Mouse (Mus musculus) forebrain, postnatal 0 days (tissue): ENCODE results near the gene Prss33. TPM values are rescaled to one million over a fixed set of nuclear protein-coding genes. Genes with fewer than 3 reads are reported as not detected.

ENCODE experiments used
- ATAC-seq: fragments of 200-750 bp; cut with Nextera tagmentation; 2 replicates; pipeline ENCODE4 v1.8.0; 2017; ENCODE audit warnings: mild to moderate bottlenecking, moderate library complexity
- DNase-seq: peaks from one replicate; pipeline ENCODE4 v3.0.0-alpha.2; 2015
- H3K27ac ChIP-seq: fragments of 300-500 bp; sonication (generic); 2 replicates; pipeline ENCODE4 v1.5.1; 2014; ENCODE audit warnings: low read depth, mild to moderate bottlenecking, antibody characterized with exemption, low read length, moderate library complexity, mixed read lengths
- H3K27me3 ChIP-seq: fragments of 300-500 bp; sonication (generic); 2 replicates; pipeline ENCODE4 v1.6.1; 2014; ENCODE audit warnings: mild to moderate bottlenecking, low read length, mixed read lengths; ENCODE audit not compliant: insufficient read depth
- H3K36me3 ChIP-seq: fragments of 300-500 bp; sonication (generic); 2 replicates; pipeline ENCODE4 v1.6.1; 2014; ENCODE audit warnings: mild to moderate bottlenecking, moderate library complexity; ENCODE audit not compliant: insufficient read depth
- H3K4me1 ChIP-seq: fragments of 300-500 bp; sonication (generic); 2 replicates; pipeline ENCODE4 v1.6.1; 2014; ENCODE audit warnings: antibody characterized with exemption; ENCODE audit not compliant: insufficient read depth
- H3K4me2 ChIP-seq: fragments of 300-500 bp; sonication (generic); 2 replicates; pipeline ENCODE4 v1.6.1; 2014; ENCODE audit warnings: low read depth, mild to moderate bottlenecking, moderate library complexity
- H3K4me3 ChIP-seq: fragments of 300-500 bp; sonication (generic); 2 replicates; pipeline ENCODE4 v1.5.1; 2014; ENCODE audit warnings: low read depth, low read length, mixed read lengths
- H3K9ac ChIP-seq: fragments of 300-500 bp; sonication (generic); 2 replicates; pipeline ENCODE4 v1.6.1; 2014; ENCODE audit warnings: mild to moderate bottlenecking
- H3K9me3 ChIP-seq: fragments of 300-500 bp; sonication (generic); 2 replicates; pipeline ENCODE4 v1.6.1; 2016; ENCODE audit warnings: low read length
- CTCF ChIP-seq: sonication (generic); IDR thresholded peaks from 2 replicates; pipeline ENCODE4 v1.5.1; 2016; ENCODE audit warnings: antibody characterized with exemption, control low read depth, low read depth
- WGBS: fragments of 180-500 bp; shearing (Covaris S2); extraction: QIAGEN DNeasy Blood & Tissue Kit; methylation state at CpG from one replicate; pipeline ENCODE4 v1.1.7; 2014; 5-methylcytosine and 5-hydroxymethylcytosine counted together
- polyA plus RNA-seq: library from polyadenylated mRNA; unstranded; fragments of >200 nt; fragmentation: Nextera tagmentation; extraction: Ambion mirVana; gene quantifications from 2 replicates; pipeline ENCODE4 v1.2.1, GENCODE M21; 2015
- total RNA-seq: library from RNA; depleted of rRNA; stranded (reverse); fragments of >200 nt; gene quantifications from 2 replicates; pipeline ENCODE4 v1.2.3, GENCODE M21; 2014

The Prss33 gene
- total and polyA plus RNA-seq, 2 experiments from 2014 or later = not detected

- WGBS = 82% methylated on average over 4 of the region's 4 CpGs
Measured at GRCm38 (mm10) chr17:23825591-23825990, 10.3 kb downstream of the Prss33 start.

GRCm38 (mm10) chr17:23823614-23824013, 12.2 kb downstream of the Prss33 start:
- Histone ChIP-seq H3K27me3 (no peaks in the 10 kb centered on the region), H3K4me1 (peaks cover 8% of the 10 kb centered on the region), H3K36me3 (peaks cover 78% of the 10 kb centered on the region), H3K4me2 (no peak overlapping the region), H3K4me3 (no peak overlapping the region), H3K27ac (no peak overlapping the region), H3K9me3 (peaks cover 7% of the 10 kb centered on the region; the same call in 1 of the 2 replicates), H3K9ac (no peak overlapping the region)
- ATAC-seq (no peak), DNase-seq (no peak)
- WGBS = 89% methylated on average over 12 of the region's 12 CpGs
- TF ChIP-seq CTCF = no peak

More at GRCm38 (mm10) chr17:23825591-23825990, 10.3 kb downstream of the Prss33 start:
- Histone ChIP-seq H3K27ac (no peak overlapping the region), H3K9ac (no peak overlapping the region), H3K27me3 (no peaks in the 10 kb centered on the region), H3K4me3 (no peak overlapping the region), H3K4me1 (peaks cover 8% of the 10 kb centered on the region), H3K4me2 (no peak overlapping the region), H3K36me3 (peaks cover 58% of the 10 kb centered on the region), H3K9me3 (no peaks in the 10 kb centered on the region)
- TF ChIP-seq CTCF = no peak
- no peak for DNase-seq
- ATAC-seq = no peak

- WGBS = 85% methylated on average over 16 of the region's 16 CpGs
- Histone ChIP-seq H3K27me3 (no peaks in the 10 kb centered on the region), H3K4me1 (peaks cover 8% of the 10 kb centered on the region), H3K4me3 (no peak overlapping the region), H3K9me3 (peaks cover 10% of the 10 kb centered on the region), H3K36me3 (peaks cover 84% of the 10 kb centered on the region), H3K4me2 (no peak overlapping the region), H3K27ac (no peak overlapping the region), H3K9ac (no peak overlapping the region)
- no peak for TF ChIP-seq CTCF
- ATAC-seq (no peak; the same call in 1 of the 2 replicates), DNase-seq (no peak)
Measured at GRCm38 (mm10) chr17:23823018-23823417, 12.8 kb downstream of the Prss33 start.

- Histone ChIP-seq H3K4me3 (no peak overlapping the region), H3K9me3 (peaks cover 10% of the 10 kb centered on the region), H3K27ac (no peak overlapping the region), H3K4me1 (no peaks in the 10 kb centered on the region), H3K4me2 (no peak overlapping the region), H3K27me3 (no peaks in the 10 kb centered on the region), H3K9ac (no peak overlapping the region), H3K36me3 (peaks cover 93% of the 10 kb centered on the region)
- ATAC-seq (no peak), DNase-seq (no peak)
- no peak for TF ChIP-seq CTCF
- 82% methylated on average over 6 of the region's 6 CpGs for WGBS
Measured at GRCm38 (mm10) chr17:23822094-23822493, 13.8 kb downstream of the Prss33 start.

- H3K4me3 ChIP-seq = no peak overlapping the region
- H3K9ac ChIP-seq = no peak overlapping the region
- TF ChIP-seq CTCF = no peak
- peaks cover 98% of the 10 kb centered on the region for H3K36me3 ChIP-seq
- ATAC-seq = no peak
- DNase-seq = no peak
- H3K27me3 ChIP-seq = no peaks in the 10 kb centered on the region
- peaks cover 13% of the 10 kb centered on the region for H3K9me3 ChIP-seq
- H3K27ac ChIP-seq = no peak overlapping the region
- H3K4me2 ChIP-seq = no peak overlapping the region
- over 99% methylated on average over 5 of the region's 5 CpGs for WGBS
- H3K4me1 ChIP-seq = no peaks in the 10 kb centered on the region
Measured at GRCm38 (mm10) chr17:23820731-23821130, 15.1 kb downstream of the Prss33 start.

GRCm38 (mm10) chr17:23819235-23819634, 16.6 kb downstream of the Prss33 start:
- Histone ChIP-seq H3K4me3 (no peak overlapping the region), H3K27me3 (no peaks in the 10 kb centered on the region), H3K4me2 (no peak overlapping the region), H3K27ac (no peak overlapping the region), H3K4me1 (no peaks in the 10 kb centered on the region), H3K9me3 (peaks cover 15% of the 10 kb centered on the region), H3K9ac (no peak overlapping the region), H3K36me3 (peaks cover 96% of the 10 kb centered on the region)
- ATAC-seq = no peak
- WGBS = 99% methylated on average over 25 of the region's 25 CpGs
- no peak for DNase-seq
- no peak for TF ChIP-seq CTCF

GRCm38 (mm10) chr17:23818579-23818978, 17.3 kb downstream of the Prss33 start:
- DNase-seq = no peak
- Histone ChIP-seq H3K36me3 (peaks cover 95% of the 10 kb centered on the region), H3K4me2 (no peak overlapping the region), H3K9ac (no peak overlapping the region), H3K9me3 (peaks cover 15% of the 10 kb centered on the region), H3K27me3 (no peaks in the 10 kb centered on the region), H3K4me1 (no peaks in the 10 kb centered on the region), H3K27ac (no peak overlapping the region), H3K4me3 (no peak overlapping the region)
- ATAC-seq = no peak
- no peak for TF ChIP-seq CTCF
- WGBS = 98% methylated on average over 8 of the region's 8 CpGs
